Mouse (Mus musculus): Measurements from ENCODE around the gene Jaml. TPM values are rescaled to one million over a fixed set of nuclear protein-coding genes. Genes with fewer than 3 reads are reported as not detected.

Gene Jaml
- total RNA-seq, 2 experiments from 2014 or later, result 0.19 to 0.30 TPM

Other genes starting within 250 kb of the Jaml start
- gene Kmt2a, start 197.9 kb upstream of the Jaml start, total RNA-seq (2021), result 10 to 100 TPM; 25.0 to 30.3 TPM
- gene Atp5l, start 158.4 kb upstream of the Jaml start, total RNA-seq (2021), result 1,000 to 10,000 TPM; 1,370 to 1,379 TPM
- gene Ube4a, start 113.6 kb upstream of the Jaml start, total RNA-seq (2021), result 10 to 100 TPM; 41.1 to 45.1 TPM
- 1 to 10 TPM; 1.2 to 1.3 TPM for gene Cd3g, start 98.8 kb upstream of the Jaml start, total RNA-seq (2021)
- 1 to 10 TPM in 1 of 2 experiments, under 1 TPM in 1; 0.77 to 1.5 TPM for gene Cd3d, start 97.4 kb upstream of the Jaml start, total RNA-seq (2021)
- gene Cd3e, start 69.6 kb upstream of the Jaml start, total RNA-seq (2021), result 1 to 10 TPM; 2.0 to 2.4 TPM
- 1 to 10 TPM; 1.6 to 2.2 TPM for gene Mpzl2, start 39.4 kb upstream of the Jaml start, total RNA-seq (2021)
- 1 to 10 TPM in 1 of 2 experiments, under 1 TPM in 1; 0.82 to 2.1 TPM for gene Mpzl3, start 24.0 kb upstream of the Jaml start, total RNA-seq (2021)
- gene Scn2b, start 38.6 kb downstream of the Jaml start, total RNA-seq (2021), result 1 to 10 TPM in 1 of 2 experiments, under 1 TPM in 1; 0.79 to 1.1 TPM
- under 1 TPM; 0.20 to 0.22 TPM for gene Scn4b, start 59.2 kb downstream of the Jaml start, total RNA-seq (2021)
- not detected for gene BC049352, start 102.8 kb downstream of the Jaml start, total RNA-seq (2021)
- not detected for gene Tmprss4, start 124.9 kb downstream of the Jaml start, total RNA-seq (2021)
- gene Il10ra, start 190.0 kb downstream of the Jaml start, total RNA-seq (2021), result 1 to 10 TPM; 1.3 TPM
- 1 to 10 TPM in 1 of 2 experiments, under 1 TPM in 1; 0.50 to 1.3 TPM for gene Tmprss13, start 239.9 kb downstream of the Jaml start, total RNA-seq (2021)

Data from heart, postnatal 10 days (tissue).